Mouse (Mus musculus) embryonic facial prominence, embryonic 13.5 days (tissue): ENCODE data around the gene Stra6. TPM values are rescaled to one million over a fixed set of nuclear protein-coding genes. Genes with fewer than 3 reads are reported as not detected.

Experiments used
- ATAC-seq: fragments of 200-750 bp; cut with Nextera tagmentation; 2 replicates; pipeline ENCODE4 v1.8.0; 2017; ENCODE audit warnings: low read depth; ENCODE audit not compliant: insufficient number of reproducible peaks, insufficient read depth, low FRiP score, low TSS enrichment
- H3K27ac ChIP-seq: fragments of 300-500 bp; sonication (generic); 2 replicates; pipeline ENCODE4 v1.5.1; 2015; ENCODE audit warnings: moderate library complexity, mild to moderate bottlenecking, inconsistent platforms
- H3K27me3 ChIP-seq: fragments of 300-500 bp; sonication (generic); 2 replicates; pipeline ENCODE4 v1.6.1; 2015; ENCODE audit warnings: mild to moderate bottlenecking, inconsistent platforms
- H3K36me3 ChIP-seq: fragments of 300-500 bp; sonication (generic); 2 replicates; pipeline ENCODE4 v1.6.1; 2015; ENCODE audit warnings: mild to moderate bottlenecking, inconsistent platforms
- H3K4me1 ChIP-seq: fragments of 300-500 bp; sonication (generic); 2 replicates; pipeline ENCODE4 v1.6.1; 2015; ENCODE audit warnings: inconsistent platforms
- H3K4me2 ChIP-seq: fragments of 300-500 bp; sonication (generic); 2 replicates; pipeline ENCODE4 v1.6.1; 2015; ENCODE audit warnings: moderate library complexity, mild to moderate bottlenecking, inconsistent platforms
- H3K4me3 ChIP-seq: fragments of 300-500 bp; sonication (generic); 2 replicates; pipeline ENCODE4 v1.5.1; 2015; ENCODE audit warnings: mild to moderate bottlenecking, inconsistent platforms
- H3K9ac ChIP-seq: fragments of 300-500 bp; sonication (generic); 2 replicates; pipeline ENCODE4 v1.6.1; 2015; ENCODE audit warnings: mild to moderate bottlenecking, inconsistent platforms
- H3K9me3 ChIP-seq: fragments of 300-500 bp; sonication (generic); 2 replicates; pipeline ENCODE4 v1.6.1; 2016; ENCODE audit warnings: inconsistent platforms
- WGBS: fragments of 180-500 bp; shearing (Covaris S2); methylation state at CpG from one replicate; pipeline ENCODE4 v1.1.7; 2015; ENCODE audit warnings: mixed read lengths; 5-methylcytosine and 5-hydroxymethylcytosine counted together
- polyA plus RNA-seq: library from polyadenylated mRNA; unstranded; fragments of >200 nt; fragmentation: Nextera tagmentation; extraction: Ambion mirVana; gene quantifications from 2 replicates; pipeline ENCODE4 v1.2.1, GENCODE M21; 2015

The Stra6 gene
- polyA plus RNA-seq, 1 experiment from 2014 or later, result 14.3 TPM

DNA sequence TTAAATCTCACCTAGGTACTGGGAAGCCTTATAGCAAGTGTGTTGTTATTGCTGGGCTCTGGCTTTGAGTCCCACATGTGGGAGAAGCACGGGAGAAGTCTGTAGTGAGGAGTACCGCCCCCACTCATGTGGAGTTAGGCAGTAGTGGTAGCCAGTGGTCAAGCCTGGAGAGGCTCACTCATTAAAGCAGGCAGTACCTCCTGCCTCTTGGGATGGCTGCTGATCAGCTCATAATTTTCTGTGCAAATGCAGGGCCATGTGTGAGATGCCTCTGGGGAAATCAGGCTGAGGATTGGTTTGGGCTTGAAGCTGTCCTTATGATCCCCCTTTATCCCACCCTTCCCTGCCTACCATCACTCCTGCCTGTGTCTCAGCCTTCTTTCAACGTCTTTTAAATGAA, 11.0 kb downstream of the Stra6 start:
- Histone ChIP-seq H3K27me3 (no peaks in the 10 kb centered on the region), H3K4me2 (no peak overlapping the region), H3K36me3 (no peaks in the 10 kb centered on the region), H3K4me1 (0 out of 2 replicates have a peak, but pooled peaks cover 5% of the 10 kb centered on the region), H3K9ac (no peak overlapping the region), H3K9me3 (no peaks in the 10 kb centered on the region), H3K4me3 (no peak overlapping the region), H3K27ac (no peak overlapping the region)
- 47% methylated on average over 3 of the region's 3 CpGs for WGBS
- ATAC-seq, result no peak

DNA sequence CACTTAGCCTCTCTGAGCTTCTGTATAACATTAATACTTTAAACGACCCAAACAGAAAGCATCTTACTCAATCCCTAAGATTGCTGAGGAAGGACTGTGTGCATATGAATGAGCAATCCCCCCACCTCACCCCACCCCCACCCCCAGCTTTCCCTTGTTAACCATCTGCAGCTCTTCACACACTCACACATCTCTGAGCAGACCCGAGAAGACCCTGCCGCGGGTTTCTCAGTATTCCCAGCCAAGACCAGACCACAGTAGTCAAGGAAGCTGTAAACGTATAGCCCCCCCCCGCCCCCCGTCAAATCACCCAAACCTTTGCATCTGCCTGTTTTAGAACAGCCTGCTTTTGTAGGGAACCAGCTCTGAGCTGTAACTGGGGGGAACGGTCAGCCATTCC, 21.0 kb downstream of the Stra6 start:
- 20% methylated on average over 8 of the region's 8 CpGs for WGBS
- Histone ChIP-seq H3K4me2 (no peak overlapping the region), H3K9me3 (no peaks in the 10 kb centered on the region), H3K9ac (no peak overlapping the region), H3K4me1 (peaks cover 25% of the 10 kb centered on the region), H3K4me3 (no peak overlapping the region), H3K27ac (no peak overlapping the region), H3K27me3 (peaks cover 14% of the 10 kb centered on the region; the same call in 1 of the 2 replicates), H3K36me3 (no peaks in the 10 kb centered on the region)
- no peak for ATAC-seq

DNA sequence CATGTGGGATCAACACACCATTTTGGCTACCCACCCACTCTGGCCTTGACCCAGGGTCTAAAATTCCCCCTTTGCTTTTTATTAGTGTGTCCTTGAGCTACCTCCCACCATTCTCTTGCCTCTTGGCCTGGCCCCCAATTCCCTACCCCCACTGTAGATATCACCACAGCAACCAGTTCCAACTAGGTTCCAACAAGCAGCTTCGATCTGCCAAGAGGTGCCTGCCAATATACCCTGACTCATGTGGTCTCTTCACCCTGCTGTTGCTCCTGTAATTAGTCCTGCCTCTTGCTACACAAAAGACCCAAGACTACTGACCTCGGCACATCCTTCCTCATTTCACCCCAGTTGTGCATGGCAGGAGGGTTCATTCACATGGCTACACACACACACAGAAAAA, 21.5 kb downstream of the Stra6 start:
- Histone ChIP-seq H3K4me2 (no peak overlapping the region), H3K9me3 (no peaks in the 10 kb centered on the region), H3K4me3 (no peak overlapping the region), H3K9ac (no peak overlapping the region), H3K4me1 (peaks cover 25% of the 10 kb centered on the region), H3K36me3 (no peaks in the 10 kb centered on the region), H3K27ac (no peak overlapping the region), H3K27me3 (peaks cover 14% of the 10 kb centered on the region; the same call in 1 of the 2 replicates)
- no peak for ATAC-seq
- WGBS, result 22% methylated on average over 2 of the region's 2 CpGs

DNA sequence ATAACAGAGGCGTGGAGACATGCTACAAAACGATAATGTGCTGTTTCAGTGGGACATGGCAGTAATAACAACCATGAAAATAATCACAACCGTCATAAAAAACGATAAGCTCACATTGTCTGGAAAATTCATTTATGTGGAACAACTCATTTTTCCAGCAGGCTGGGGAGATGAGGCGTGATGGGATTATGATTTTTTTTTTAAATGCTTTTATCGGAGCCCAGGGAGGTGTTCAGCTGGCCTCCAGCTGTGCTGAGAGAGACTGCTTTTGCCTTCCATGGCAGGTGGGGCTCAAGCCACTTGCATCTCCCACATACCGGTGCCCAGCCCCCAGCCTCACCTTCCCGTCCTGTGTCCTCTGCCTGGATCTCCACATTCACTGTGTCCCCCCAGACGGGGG, 22.6 kb downstream of the Stra6 start:
- WGBS, result 22% methylated on average over 9 of the region's 9 CpGs
- Histone ChIP-seq H3K4me2 (no peak overlapping the region), H3K27me3 (peaks cover 14% of the 10 kb centered on the region; the same call in 1 of the 2 replicates), H3K36me3 (no peaks in the 10 kb centered on the region), H3K9me3 (no peaks in the 10 kb centered on the region), H3K4me3 (no peak overlapping the region), H3K4me1 (peaks cover 27% of the 10 kb centered on the region), H3K9ac (no peak overlapping the region), H3K27ac (no peak overlapping the region)
- ATAC-seq, result no peak

DNA sequence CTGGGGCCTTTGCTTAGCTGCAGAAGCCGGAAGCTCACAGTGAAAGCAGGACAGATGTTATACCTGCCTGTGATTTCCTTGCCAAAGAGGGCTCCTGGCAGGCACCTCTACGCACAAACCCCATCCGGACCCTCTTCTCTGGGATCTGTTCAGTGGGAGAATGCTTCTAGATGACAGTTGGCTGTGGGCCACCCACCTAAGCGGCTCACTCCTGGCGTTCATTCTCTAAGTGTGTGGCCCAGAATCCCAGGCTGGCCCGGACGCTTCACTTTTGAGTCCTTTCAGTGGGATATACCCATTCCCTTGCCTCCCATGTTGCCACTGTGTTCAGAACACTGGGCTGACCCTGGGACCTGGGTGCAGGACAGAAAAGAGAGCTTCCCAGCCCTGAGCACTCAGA, 23.3 kb downstream of the Stra6 start:
- H3K36me3 ChIP-seq, result no peaks in the 10 kb centered on the region
- no peak for ATAC-seq
- no peaks in the 10 kb centered on the region for H3K9me3 ChIP-seq
- no peak overlapping the region for H3K4me2 ChIP-seq
- no peak overlapping the region for H3K9ac ChIP-seq
- H3K4me1 ChIP-seq, result peaks cover 34% of the 10 kb centered on the region
- H3K27me3 ChIP-seq, result peaks cover 14% of the 10 kb centered on the region; the same call in 1 of the 2 replicates
- H3K4me3 ChIP-seq, result no peak overlapping the region
- H3K27ac ChIP-seq, result no peak overlapping the region
- 52% methylated on average over 7 of the region's 7 CpGs for WGBS

DNA sequence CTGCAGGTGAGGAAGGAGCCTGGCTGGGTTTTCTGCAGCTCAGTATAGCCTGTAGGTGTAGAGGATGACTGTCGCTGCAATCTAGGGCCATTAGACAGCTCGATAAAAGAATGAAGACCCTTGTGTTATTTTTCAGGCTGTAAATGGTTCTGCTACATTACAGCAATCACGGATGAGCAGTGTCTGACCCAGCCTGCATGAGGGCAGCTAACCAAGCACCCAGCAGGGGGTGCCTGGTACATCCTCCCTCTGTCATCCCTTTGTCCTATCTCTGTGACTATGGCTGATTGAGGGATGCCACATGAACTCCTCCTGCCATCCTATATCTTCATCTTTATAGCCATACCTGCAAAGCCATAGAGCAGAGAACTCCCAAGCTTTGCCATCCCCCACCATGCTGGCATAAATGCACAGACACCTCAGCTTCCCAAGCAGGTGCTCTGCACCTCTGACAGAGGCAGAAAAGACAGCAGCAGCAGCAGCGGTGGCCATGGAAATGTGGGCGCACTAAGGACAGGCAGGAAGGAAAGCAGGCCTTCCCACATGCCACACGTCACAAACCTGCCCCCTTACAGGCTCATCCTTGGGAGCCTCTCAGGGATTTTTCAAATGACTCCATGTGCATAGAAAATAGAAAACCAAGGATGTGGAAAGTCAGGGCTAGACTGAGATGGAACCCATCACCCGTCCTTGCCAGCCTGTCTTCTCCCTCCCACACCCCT, 23.9 kb downstream of the Stra6 start:
- Histone ChIP-seq H3K9me3 (no peaks in the 10 kb centered on the region), H3K27me3 (peaks cover 14% of the 10 kb centered on the region; the same call in 1 of the 2 replicates), H3K27ac (no peak overlapping the region), H3K4me3 (no peak overlapping the region), H3K4me1 (peaks cover 40% of the 10 kb centered on the region), H3K36me3 (no peaks in the 10 kb centered on the region), H3K4me2 (no peak overlapping the region), H3K9ac (no peak overlapping the region)
- ATAC-seq, result no peak
- WGBS, result 63% methylated on average over 7 of the region's 7 CpGs

DNA sequence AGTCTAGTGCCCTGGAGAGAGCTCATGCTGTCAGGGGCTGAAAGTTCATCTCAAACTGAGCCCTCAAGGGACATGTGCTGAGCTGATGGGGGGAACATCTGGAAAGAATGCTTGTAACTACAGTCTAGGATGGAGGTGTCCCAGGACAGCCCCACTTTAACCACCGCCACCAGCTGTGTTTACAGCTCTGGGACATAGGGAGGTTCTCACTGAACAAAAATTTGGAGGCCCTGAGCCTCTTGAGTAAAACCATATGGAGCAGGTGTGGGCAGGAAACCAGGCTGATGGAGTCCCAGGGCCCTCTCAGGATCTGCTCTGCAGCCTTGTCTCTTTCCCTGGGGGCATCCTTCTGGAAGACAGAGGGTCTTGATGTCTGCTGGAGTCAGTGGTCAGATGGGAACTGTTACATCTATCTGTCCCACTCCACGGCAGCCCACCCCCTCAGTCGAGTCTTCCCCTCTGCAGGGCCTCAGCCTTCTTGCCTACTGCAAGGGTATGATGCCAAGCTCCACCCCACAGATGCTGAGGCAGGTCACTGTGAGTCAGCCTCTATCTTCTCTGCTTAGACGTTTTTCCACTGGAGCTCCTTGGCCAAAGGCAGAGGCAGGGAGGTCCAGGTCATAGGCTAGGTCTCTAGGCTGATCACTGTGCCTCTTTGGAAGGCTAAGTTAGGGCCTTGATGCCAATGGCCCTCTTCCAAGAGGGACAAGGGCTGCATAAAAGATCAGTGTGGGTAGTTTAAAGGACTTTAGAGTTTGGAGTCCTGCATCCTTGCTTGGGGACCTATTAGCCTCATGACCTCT, 28.2 kb downstream of the Stra6 start:
- Histone ChIP-seq H3K27ac (peak overlapping the region; percentile 33), H3K4me2 (no peak overlapping the region), H3K4me3 (no peak overlapping the region), H3K9ac (no peak overlapping the region), H3K36me3 (no peaks in the 10 kb centered on the region), H3K4me1 (peaks cover 25% of the 10 kb centered on the region), H3K9me3 (no peaks in the 10 kb centered on the region), H3K27me3 (0 out of 2 replicates have a peak, but pooled peaks cover 9% of the 10 kb centered on the region)
- ATAC-seq, result no peak
- 11% methylated on average over 4 of the region's 4 CpGs for WGBS

DNA sequence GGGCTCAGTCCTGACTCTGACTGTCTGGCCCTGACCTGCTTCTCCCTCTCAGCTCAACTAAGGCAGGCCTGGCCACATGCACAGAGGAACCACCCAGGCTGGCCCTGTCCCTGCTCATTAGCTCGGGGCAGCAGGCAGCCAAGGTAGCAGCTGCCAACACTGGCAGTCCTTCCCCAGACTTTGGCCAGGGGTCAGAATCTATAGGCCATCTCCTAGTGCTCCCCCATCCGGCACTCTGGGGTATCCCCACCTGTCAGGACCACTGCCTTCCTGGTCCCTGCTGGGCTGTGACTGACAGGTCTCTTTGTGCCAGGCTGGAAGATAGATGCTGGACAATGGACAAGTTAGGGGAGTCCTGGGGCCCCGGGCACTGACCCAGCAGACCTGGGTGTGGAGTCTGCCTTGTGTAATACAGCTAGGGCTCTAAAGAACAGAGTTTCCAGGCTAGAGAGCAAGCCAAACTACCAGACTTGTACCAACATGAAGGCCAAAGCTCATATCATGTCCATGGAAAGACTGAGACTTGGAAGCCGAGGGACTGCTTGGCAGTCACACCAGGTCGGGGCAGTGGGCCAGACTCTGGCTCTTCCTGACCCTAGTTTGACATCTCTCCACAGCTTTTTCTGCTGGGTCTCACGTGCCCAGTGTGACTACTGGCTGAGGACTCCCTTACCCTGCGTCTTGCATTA, 29.1 kb downstream of the Stra6 start:
- no peak for ATAC-seq

DNA sequence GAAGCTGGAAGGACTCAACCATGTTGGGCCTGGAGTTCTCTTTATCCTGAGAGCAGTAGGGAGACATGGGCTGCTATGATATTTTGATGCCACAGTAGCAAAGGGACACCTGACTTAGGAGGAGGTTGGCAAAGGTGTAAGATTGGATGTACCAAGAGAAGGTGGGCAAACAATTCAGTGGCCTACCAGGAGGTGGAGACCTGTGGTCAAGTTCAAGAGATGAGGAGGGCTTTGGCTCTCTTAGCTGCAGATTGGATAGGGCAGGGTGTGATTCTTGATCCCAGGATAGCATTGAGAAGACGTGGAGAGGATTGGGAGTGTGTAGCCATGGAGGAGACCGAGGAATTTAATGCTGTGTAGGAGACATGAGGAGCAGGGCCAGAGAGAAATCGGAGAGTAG, 30.2 kb downstream of the Stra6 start:
- H3K4me1 ChIP-seq, result peaks cover 28% of the 10 kb centered on the region
- ATAC-seq, result no peak
- H3K4me2 ChIP-seq, result no peak overlapping the region
- H3K4me3 ChIP-seq, result no peak overlapping the region
- WGBS, result 82% methylated on average over 3 of the region's 3 CpGs
- H3K9me3 ChIP-seq, result no peaks in the 10 kb centered on the region
- no peaks in the 10 kb centered on the region for H3K36me3 ChIP-seq
- no peak overlapping the region for H3K9ac ChIP-seq
- H3K27me3 ChIP-seq, result no peaks in the 10 kb centered on the region
- no peak overlapping the region for H3K27ac ChIP-seq

More for the DNA sequence above, 29.1 kb downstream of the Stra6 start:
- H3K36me3 ChIP-seq, result no peaks in the 10 kb centered on the region
- no peaks in the 10 kb centered on the region for H3K9me3 ChIP-seq
- H3K9ac ChIP-seq, result no peak overlapping the region
- H3K4me1 ChIP-seq, result peaks cover 28% of the 10 kb centered on the region
- 79% methylated on average over 7 of the region's 7 CpGs for WGBS
- H3K4me2 ChIP-seq, result no peak overlapping the region
- H3K4me3 ChIP-seq, result no peak overlapping the region
- no peak overlapping the region; the same call in 1 of the 2 replicates for H3K27ac ChIP-seq
- H3K27me3 ChIP-seq, result no peaks in the 10 kb centered on the region

DNA sequence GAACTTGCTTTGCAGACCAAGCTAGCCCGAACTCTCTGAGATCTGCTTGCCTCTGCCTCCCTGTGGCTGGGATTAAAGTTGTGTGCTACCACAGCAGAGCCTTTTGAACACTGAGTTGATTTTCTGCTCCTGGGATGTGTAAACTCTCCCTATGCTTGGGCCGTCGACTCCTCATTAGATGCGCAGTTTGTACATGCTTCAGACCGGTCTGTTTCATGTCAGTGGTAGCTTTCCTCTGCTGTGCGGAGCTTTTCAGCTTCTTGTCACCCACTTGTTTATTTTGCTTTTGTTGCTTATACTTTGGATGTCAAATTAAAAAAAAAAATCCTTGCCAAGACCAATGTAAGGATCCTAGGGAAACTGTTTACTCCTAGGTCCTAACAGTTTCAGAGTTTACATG, 32.4 kb downstream of the Stra6 start:
- Histone ChIP-seq H3K4me1 (peaks cover 28% of the 10 kb centered on the region), H3K36me3 (no peaks in the 10 kb centered on the region), H3K27me3 (no peaks in the 10 kb centered on the region), H3K4me3 (no peak overlapping the region), H3K4me2 (no peak overlapping the region), H3K9me3 (no peaks in the 10 kb centered on the region), H3K9ac (no peak overlapping the region), H3K27ac (no peak overlapping the region)
- WGBS, result 75% methylated on average over 6 of the region's 6 CpGs
- no peak for ATAC-seq

DNA sequence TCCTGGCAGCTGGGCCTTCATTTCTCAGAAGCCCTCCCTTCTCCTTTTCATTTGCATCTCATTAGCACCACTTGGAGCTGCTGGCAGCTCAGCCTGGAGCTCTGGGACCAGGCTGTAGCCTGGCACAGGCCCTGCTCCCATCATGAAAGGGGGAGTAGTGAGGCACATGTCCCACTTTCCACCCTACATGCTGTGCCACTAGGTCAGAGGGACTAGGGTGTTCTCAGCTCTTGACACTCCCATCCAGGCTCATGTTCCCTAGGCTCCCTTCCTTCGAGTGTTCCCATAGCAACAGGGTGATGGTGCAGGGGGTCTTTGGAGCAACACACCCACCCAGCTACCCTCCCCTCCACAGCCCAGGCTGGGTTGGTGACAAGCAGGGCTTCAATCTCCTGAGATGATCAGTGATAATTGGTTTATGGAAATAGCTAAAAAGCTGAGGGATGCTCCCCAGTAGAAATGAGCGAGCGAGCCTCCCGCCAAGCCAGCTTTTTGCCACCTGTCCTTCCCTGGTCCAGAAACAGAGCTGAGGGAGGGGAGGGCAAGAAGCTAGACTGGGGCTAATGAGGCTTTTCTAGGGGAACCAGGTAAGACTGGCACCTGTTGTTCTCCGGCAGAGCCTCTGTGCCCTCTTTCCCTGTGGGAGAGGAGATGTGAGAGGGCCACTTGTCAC, 33.2 kb downstream of the Stra6 start:
- no peak overlapping the region for H3K27ac ChIP-seq
- H3K4me1 ChIP-seq, result peaks cover 20% of the 10 kb centered on the region
- no peak for ATAC-seq
- WGBS, result 63% methylated on average over 5 of the region's 5 CpGs
- H3K4me3 ChIP-seq, result no peak overlapping the region
- H3K9me3 ChIP-seq, result no peaks in the 10 kb centered on the region
- H3K36me3 ChIP-seq, result no peaks in the 10 kb centered on the region
- H3K9ac ChIP-seq, result 0 out of 2 replicates have a peak overlapping the region, but pooled peaks have one; percentile 16
- no peaks in the 10 kb centered on the region for H3K27me3 ChIP-seq
- H3K4me2 ChIP-seq, result no peak overlapping the region
